Mouse (Mus musculus): ENCODE data around the gene Mgat4a.

The Mgat4a gene

GRCm38 (mm10) chr1:37405137-37405536 is 135.7 kb downstream of the Mgat4a start:
- in situ Hi-C loops (cut with MboI, MseI): no loop called here

- in situ Hi-C loops (cut with MboI, MseI): loop anchor here (5.0 kb wide), 1 partner anchor 129 kb away; no protein-coding TSS in a partner anchor
Measured at GRCm38 (mm10) chr1:37401687-37402086, 139.1 kb downstream of the Mgat4a start.

- in situ Hi-C loops (cut with MboI, MseI): loop anchor here (5.0 kb wide), 1 partner anchor 127 kb away; no protein-coding TSS in a partner anchor
Measured at GRCm38 (mm10) chr1:37399734-37400133, 141.1 kb downstream of the Mgat4a start.

DNA sequence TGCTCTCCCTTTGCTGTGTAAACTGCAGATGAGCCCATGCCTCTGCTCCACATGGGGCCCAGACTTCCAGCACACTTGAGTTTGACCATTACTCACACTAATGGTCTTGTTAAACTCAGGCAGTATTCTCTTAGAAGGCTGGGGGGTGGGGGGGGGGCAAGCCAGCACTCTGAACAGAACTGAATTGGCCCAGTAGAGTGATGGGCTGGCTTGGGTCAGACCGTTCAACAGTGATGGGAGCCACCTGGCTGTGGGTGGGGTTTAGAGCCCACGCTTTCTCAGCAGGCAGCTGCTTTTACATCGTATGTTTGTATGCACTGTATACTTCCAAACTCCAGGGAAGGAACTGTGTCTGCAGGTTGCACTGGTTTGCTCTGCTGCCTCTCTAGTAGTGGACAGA is 141.9 kb downstream of the Mgat4a start:
- in situ Hi-C loops (cut with MboI, MseI): no loop called here

DNA sequence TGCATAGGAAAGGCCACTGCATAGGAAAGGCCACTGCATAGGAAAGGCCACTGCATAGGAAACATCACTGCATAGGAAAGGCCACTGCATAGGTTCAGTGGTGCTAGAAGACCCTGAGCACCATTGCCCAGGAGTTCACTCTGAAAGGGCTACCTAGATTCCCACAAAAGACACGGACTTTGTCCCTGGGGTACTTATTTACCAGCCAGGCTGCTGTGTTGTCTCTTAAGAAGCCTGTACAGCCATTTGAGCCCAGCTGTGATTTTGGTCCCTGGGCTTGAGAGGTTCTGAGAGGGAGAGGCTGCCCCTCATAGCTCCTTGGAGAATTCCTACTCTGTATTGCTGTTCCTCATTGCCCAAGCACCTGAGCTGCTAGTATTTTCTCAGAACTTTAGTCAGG is 144.3 kb downstream of the Mgat4a start:
- in situ Hi-C loops (cut with MboI, MseI): no loop called here

GRCm38 (mm10) chr1:37393174-37393573 is 147.6 kb downstream of the Mgat4a start:
- in situ Hi-C loops (cut with MboI, MseI): no loop called here

All from regulatory T cell (primary cell).